Mouse (Mus musculus): ENCODE results near the gene Micu1.

Micu1 gene

GRCm38 (mm10) chr10:59720017-59720416 is 17.7 kb downstream of the Micu1 start:
- no peak for DNase-seq (ENCODE audit: low read depth in 2 of 2, low spot score in 2 of 2)

GRCm38 (mm10) chr10:59721555-59721954 is 19.3 kb downstream of the Micu1 start:
- no peak for DNase-seq (ENCODE audit: low read depth in 2 of 2, low spot score in 2 of 2)

DNA sequence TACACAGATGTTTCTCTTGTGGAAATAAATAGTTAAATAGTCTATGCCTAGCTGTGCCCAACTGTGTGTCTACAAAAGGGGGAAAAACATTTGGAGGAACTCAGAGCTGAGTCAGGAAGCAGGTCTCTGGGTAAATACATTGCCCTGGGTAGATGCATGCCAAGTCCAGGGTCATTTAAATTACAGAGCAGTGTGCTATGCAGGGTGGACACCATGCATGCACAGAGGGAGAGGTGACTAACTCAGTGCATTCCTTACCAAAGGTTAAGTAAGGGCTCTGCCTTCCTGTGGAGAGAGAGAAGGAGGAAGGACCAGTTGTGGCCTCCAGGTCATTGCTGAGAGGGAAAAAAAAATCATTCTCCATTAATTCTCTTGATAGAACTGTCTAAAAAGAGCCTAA is 22.4 kb downstream of the Micu1 start:
- no peak for DNase-seq (ENCODE audit: low read depth in 2 of 2, low spot score in 2 of 2)

DNA sequence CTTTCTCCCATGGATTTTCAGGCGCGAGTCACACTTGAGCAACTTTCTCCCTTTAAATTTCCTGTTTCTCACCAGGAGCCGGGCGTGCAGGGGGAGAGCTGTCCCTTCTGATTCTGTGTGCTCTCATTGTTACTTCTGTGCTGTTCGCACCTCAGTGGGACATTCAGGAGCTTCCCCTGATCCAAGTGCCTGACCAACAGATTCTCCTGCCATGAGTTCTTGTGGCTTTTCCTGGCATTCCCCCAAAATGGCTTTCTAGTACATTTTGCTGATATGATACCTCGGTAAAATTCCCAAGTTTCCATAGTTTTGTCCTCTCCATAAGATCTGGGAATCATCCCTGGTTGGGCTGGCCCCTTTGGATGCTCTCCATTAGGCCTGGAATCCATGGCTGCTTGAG is 25.0 kb downstream of the Micu1 start:
- no peak for DNase-seq (ENCODE audit: low read depth in 2 of 2, low spot score in 2 of 2)

DNA sequence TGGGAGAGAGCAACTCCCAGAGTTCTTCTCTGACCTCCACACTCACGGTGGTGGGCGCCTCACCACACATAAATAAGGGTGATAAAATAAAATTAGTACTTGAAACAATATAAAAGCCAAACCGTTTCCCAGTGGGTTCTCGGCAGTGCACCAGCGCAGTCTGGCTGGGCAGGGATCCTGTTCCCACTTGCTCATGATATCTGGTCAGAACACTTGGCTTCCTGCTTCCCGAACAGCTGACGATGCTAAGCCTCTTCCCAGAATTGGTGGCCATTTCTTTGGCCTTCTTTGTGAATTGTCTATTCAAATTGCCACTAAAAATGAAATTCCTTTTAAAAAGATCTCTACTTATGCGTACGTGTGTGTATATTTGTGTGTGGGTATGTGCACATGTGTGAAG is 27.0 kb downstream of the Micu1 start:
- no peak for DNase-seq (ENCODE audit: low read depth in 2 of 2, low spot score in 2 of 2)

DNA sequence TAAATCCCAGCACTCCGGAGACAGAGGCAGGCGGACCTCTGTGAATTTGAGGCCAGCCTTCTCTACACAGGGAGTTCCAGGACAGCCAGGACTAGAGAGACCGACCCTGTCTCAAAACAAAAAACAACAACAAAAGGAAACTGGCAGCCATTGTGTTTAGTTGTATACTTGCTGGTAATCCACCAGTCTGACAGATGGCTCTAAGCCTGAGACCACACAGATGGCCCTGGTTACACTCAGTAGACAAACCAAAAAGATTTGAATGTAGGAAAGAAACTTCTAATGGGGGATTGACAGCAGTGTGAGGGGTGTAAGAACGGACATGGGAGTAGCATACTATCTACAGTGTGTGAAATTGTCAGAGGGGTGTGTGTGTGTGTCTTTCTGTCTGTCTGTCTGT is 27.6 kb downstream of the Micu1 start:
- no peak for DNase-seq (ENCODE audit: low read depth in 2 of 2, low spot score in 2 of 2)

DNA sequence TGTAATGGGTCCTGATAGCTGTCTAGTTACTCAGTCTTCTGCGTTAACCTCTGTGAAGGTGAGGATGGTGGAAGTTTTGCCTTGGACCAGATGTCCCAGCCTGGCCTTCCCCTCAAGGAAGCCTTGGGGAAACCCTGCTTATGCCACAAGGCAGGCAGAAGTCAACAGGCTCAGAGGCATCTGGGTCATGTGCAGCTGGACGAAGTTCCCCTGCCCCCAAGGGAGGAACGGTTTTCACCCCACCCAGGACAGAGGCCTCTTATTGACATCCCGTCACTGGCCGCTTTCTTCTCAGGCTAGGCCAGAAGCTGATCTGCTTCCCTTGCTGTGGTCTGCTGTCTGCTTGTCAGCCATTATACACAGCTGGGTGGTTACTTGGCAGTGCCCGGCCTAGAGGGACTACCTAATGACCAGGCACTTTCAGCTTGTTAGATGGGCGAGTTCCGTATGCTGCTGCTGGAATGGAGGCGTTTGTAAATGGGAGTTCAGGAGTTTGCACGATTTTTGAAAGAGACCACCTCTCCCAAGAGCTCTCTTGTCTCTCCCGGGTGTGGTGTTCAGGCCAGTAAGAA is 33.8 kb downstream of the Micu1 start:
- no peak for DNase-seq (ENCODE audit: low read depth in 2 of 2, low spot score in 2 of 2)

- no peak for DNase-seq (ENCODE audit: low read depth in 2 of 2, low spot score in 2 of 2)
Measured at GRCm38 (mm10) chr10:59741448-59741847, 39.2 kb downstream of the Micu1 start.

GRCm38 (mm10) chr10:59743397-59743796 is 41.1 kb downstream of the Micu1 start:
- no peak for DNase-seq (ENCODE audit: low read depth in 2 of 2, low spot score in 2 of 2)

DNA sequence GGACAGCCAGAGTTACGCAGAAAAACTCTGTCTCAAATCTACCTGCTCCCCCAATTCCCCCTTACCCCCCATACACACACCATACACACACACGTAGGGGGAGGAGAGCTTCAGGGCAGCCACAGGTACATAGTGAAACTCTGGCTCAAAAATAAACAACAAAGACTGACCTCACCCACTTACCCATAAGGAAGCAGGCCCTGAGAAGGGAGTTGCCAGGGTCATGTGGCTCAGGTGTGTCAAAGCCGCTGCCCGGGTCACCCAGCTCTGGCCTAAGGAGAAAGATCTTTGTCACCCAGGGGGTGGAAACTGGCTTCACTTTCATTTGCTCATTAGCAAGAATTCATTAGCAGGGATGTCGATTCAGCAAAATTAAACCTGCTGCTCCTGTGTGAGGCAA is 41.7 kb downstream of the Micu1 start:
- no peak for DNase-seq (ENCODE audit: low read depth in 2 of 2, low spot score in 2 of 2)

DNA sequence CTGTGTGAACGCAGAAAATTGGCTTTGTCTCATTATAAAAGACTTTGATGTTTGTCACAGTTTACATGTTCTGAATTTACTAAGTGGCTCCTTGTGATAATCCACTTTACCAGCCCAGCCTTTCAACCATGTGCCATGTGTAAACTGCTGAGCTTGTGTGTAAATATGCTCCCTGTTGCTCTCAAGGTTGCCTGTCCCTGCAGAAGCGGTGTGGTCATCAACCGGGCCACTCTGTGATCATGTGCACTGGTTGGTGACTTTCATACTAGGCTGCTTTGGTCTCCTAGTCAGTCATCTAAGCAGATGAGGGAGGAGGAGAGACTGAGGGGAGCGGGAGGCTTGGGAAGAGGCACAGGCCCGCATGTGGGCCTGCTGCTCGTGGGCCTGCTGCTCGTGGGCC is 45.1 kb downstream of the Micu1 start:
- no peak for DNase-seq (ENCODE audit: low read depth in 2 of 2, low spot score in 2 of 2)

- DNase-seq (ENCODE audit: low read depth in 2 of 2, low spot score in 2 of 2), result no peak
Measured at GRCm38 (mm10) chr10:59748699-59749200, 46.5 kb downstream of the Micu1 start.

DNA sequence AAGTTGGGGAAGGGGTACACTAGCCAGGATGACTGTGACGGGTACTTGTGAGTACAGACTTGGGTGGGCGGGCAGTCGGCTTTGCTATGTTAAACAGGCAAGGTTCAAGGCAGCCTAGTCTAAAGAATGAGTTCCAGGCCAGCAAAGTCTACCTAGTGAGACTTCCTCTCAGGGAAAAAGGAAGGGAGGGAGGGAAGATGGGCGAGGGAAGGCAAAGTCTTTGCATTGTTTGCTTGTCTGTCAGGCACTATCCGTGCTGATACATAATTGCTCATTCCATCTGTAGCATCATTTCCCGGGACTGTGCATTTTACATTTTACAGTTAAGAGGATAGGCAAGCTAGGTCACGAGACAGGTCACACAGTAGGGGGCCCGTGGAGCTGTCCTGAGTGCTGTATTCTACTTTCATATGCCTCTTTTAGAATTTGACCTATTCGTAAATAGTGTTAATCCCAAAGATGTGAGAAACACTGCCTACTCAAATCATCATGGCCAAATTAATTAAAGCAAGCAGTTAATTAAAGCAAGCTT is 51.3 kb downstream of the Micu1 start:
- DNase-seq (ENCODE audit: low read depth in 2 of 2, low spot score in 2 of 2), result no peak

DNA sequence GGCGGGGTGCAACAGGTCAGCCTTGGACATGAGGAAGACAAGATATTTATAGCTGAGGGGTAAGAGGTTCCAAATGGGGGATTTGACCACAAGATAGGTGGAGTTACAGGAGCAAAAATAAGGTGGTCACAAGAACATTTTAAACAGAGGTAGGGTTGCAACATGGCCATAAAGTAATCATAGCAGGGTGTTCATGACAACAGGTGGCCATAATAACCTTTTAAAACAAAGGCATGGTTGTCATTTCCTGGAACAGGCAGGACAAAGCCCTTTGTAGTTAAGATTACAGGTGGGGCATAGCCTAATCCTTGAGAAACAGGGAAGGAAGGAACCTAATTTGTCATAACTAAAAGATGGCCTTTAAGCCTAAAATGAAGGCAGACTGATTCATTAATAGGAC is 51.8 kb downstream of the Micu1 start:
- no peak for DNase-seq (ENCODE audit: low read depth in 2 of 2, low spot score in 2 of 2)

- DNase-seq (ENCODE audit: low read depth in 2 of 2, low spot score in 2 of 2), result no peak
Measured at GRCm38 (mm10) chr10:59754901-59755300, 52.6 kb downstream of the Micu1 start.

DNA sequence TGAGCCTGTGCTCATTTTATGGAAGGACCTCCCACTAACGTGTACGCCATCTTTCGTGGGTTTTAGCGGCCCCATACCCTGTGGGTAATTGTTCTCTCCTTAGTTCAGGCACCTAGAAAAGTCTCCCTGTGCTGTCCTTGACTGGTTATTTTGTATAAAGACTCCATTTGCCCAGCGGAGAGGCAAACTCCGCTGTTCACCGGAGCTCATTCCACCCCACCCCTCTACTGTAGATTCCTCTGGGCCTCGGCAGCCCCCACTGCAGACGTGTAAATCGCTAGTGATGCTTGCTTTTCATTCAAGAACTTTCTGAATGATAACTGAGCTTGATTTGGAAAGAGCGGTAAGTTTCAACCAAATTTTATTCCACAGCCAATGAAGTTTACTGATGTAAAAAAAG is 53.4 kb downstream of the Micu1 start:
- no peak for DNase-seq (ENCODE audit: low read depth in 2 of 2, low spot score in 2 of 2)

GRCm38 (mm10) chr10:59756090-59756489 is 53.8 kb downstream of the Micu1 start:
- DNase-seq (ENCODE audit: low read depth in 2 of 2, low spot score in 2 of 2), result no peak

- no peak for DNase-seq (ENCODE audit: low read depth in 2 of 2, low spot score in 2 of 2)
Measured at GRCm38 (mm10) chr10:59756570-59756969, 54.3 kb downstream of the Micu1 start.

GRCm38 (mm10) chr10:59764781-59765180 is 62.5 kb downstream of the Micu1 start:
- DNase-seq (ENCODE audit: low read depth in 2 of 2, low spot score in 2 of 2), result no peak

- DNase-seq (ENCODE audit: low read depth in 2 of 2, low spot score in 2 of 2), result no peak
Measured at GRCm38 (mm10) chr10:59768369-59769079, 66.2 kb downstream of the Micu1 start.

GRCm38 (mm10) chr10:59771375-59772048 is 69.2 kb downstream of the Micu1 start:
- DNase-seq (ENCODE audit: low read depth in 2 of 2, low spot score in 2 of 2), result no peak

- DNase-seq (ENCODE audit: low read depth in 2 of 2, low spot score in 2 of 2), result no peak
Measured at GRCm38 (mm10) chr10:59772049-59772397, 69.7 kb downstream of the Micu1 start.
